Mouse (Mus musculus): Measurements from ENCODE around the gene Slc16a6. TPM values are rescaled to one million over a fixed set of nuclear protein-coding genes. Genes with fewer than 3 reads are reported as not detected.

The Slc16a6 gene
- polyA plus RNA-seq, 1 experiment from 2014 or later: 143 TPM

- no peaks in the 10 kb centered on the region for H3K9me3 ChIP-seq (ENCODE audit: control insufficient read depth)
- ATAC-seq: peak; percentile 64
- H3K9ac ChIP-seq (ENCODE audit: low read depth, low read length): no peak overlapping the region
- no peak for TF ChIP-seq CTCF (IDR thresholded peaks at IDR 0.05; ENCODE audit: low read depth)
- H3K27ac ChIP-seq (ENCODE audit: low read depth, low read length): no peak overlapping the region
- 56% methylated on average over 10 of the region's 10 CpGs for WGBS
- no peaks in the 10 kb centered on the region for H3K4me1 ChIP-seq (replicated peaks; ENCODE audit: control insufficient read depth, insufficient read depth, low read length)
- no peaks in the 10 kb centered on the region for H3K27me3 ChIP-seq (replicated peaks; ENCODE audit: control insufficient read depth, insufficient read depth, low read length)
- H3K4me2 ChIP-seq (replicated peaks; ENCODE audit: low read depth): no peak overlapping the region
- H3K36me3 ChIP-seq (ENCODE audit: control insufficient read depth, insufficient read depth): no peaks in the 10 kb centered on the region; the same call in 1 of the 2 replicates
- H3K4me3 ChIP-seq (ENCODE audit: low read depth, low read length): no peak overlapping the region
Measured at GRCm38 (mm10) chr11:109487991-109488684, 14.7 kb upstream of the Slc16a6 start.

- no peak overlapping the region for H3K4me3 ChIP-seq (ENCODE audit: low read depth, low read length)
- no peak for ATAC-seq
- 59% methylated on average over 1 of the region's 1 CpGs for WGBS
Measured at GRCm38 (mm10) chr11:109487111-109487510, 13.7 kb upstream of the Slc16a6 start.

DNA sequence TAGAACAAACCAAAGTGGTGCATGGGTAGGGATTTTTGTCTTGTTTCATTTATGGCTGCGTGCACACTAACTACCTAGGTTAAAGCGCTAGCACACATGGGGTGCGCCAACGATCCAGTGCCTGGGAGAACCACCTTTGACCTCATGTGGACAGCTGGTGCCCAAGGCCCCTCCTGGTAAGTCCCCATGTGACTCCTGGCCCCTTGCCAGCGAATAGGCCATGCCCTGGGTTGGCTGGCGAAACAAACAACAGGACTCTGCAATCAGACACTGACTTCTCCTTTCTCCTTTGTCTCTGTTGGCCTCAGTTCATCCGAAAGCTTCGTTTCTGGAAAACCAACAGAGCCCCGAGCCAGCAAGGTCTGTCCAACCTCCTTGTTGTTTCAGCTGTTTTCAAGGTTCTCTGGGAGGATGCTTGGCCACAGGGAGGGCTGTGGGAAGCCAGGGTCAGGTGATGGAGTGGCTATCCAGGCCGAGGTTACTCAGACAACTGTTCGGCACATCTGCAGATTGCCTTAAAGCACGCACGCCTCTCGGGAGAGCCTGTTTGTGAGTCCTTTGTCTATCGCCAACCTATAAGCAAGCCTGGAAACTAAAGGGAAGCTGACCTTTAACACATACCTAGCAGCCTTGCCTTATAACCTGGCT is 12.1 kb upstream of the Slc16a6 start:
- Histone ChIP-seq H3K4me1 (replicated peaks; ENCODE audit: control insufficient read depth, insufficient read depth, low read length) (0 out of 2 replicates have a peak, but pooled peaks cover 3% of the 10 kb centered on the region), H3K9ac (ENCODE audit: low read depth, low read length) (no peak overlapping the region), H3K36me3 (ENCODE audit: control insufficient read depth, insufficient read depth) (no peaks in the 10 kb centered on the region; the same call in 1 of the 2 replicates), H3K4me2 (replicated peaks; ENCODE audit: low read depth) (no peak overlapping the region), H3K27ac (ENCODE audit: low read depth, low read length) (peak overlapping the region; percentile 51; the same call in 1 of the 2 replicates), H3K9me3 (ENCODE audit: control insufficient read depth) (no peaks in the 10 kb centered on the region), H3K27me3 (replicated peaks; ENCODE audit: control insufficient read depth, insufficient read depth, low read length) (no peaks in the 10 kb centered on the region), H3K4me3 (ENCODE audit: low read depth, low read length) (no peak overlapping the region)
- no peak for TF ChIP-seq CTCF (IDR thresholded peaks at IDR 0.05; ENCODE audit: low read depth)
- WGBS: 78% methylated on average over 15 of the region's 15 CpGs
- peak; percentile 63 for ATAC-seq

More at GRCm38 (mm10) chr11:109487111-109487510, 13.7 kb upstream of the Slc16a6 start:
- no peaks in the 10 kb centered on the region for H3K27me3 ChIP-seq (replicated peaks; ENCODE audit: control insufficient read depth, insufficient read depth, low read length)
- no peaks in the 10 kb centered on the region for H3K9me3 ChIP-seq (ENCODE audit: control insufficient read depth)
- H3K27ac ChIP-seq (ENCODE audit: low read depth, low read length): no peak overlapping the region
- H3K9ac ChIP-seq (ENCODE audit: low read depth, low read length): no peak overlapping the region
- no peaks in the 10 kb centered on the region for H3K4me1 ChIP-seq (replicated peaks; ENCODE audit: control insufficient read depth, insufficient read depth, low read length)
- no peaks in the 10 kb centered on the region; the same call in 1 of the 2 replicates for H3K36me3 ChIP-seq (ENCODE audit: control insufficient read depth, insufficient read depth)
- H3K4me2 ChIP-seq (replicated peaks; ENCODE audit: low read depth): no peak overlapping the region
- no peak for TF ChIP-seq CTCF (IDR thresholded peaks at IDR 0.05; ENCODE audit: low read depth)

DNA sequence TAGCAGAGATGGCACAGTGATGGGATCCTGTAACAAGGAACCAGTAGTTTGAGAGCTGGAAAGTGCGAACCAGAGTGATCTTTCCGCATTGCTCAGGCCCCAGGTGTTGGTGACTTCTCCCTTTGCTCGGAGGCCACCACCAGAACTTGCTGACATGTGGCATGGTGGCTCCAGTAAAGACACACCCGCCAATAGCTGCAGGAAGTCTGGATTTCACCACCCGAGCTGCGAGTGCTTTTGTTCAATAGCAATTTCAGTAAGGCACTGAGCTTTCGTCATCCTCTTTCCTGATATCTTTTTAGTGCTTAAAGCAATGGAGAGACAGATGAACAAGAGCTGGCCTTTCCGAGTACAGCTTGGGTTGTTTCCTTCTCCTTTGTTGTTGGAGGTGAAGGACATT is 7.0 kb upstream of the Slc16a6 start:
- 41% methylated on average over 8 of the region's 8 CpGs for WGBS
- Histone ChIP-seq H3K27ac (ENCODE audit: low read depth, low read length) (peak overlapping the region; percentile 50), H3K4me1 (replicated peaks; ENCODE audit: control insufficient read depth, insufficient read depth, low read length) (peaks cover 10% of the 10 kb centered on the region; the same call in 1 of the 2 replicates), H3K36me3 (ENCODE audit: control insufficient read depth, insufficient read depth) (no peaks in the 10 kb centered on the region), H3K9ac (ENCODE audit: low read depth, low read length) (no peak overlapping the region), H3K4me2 (replicated peaks; ENCODE audit: low read depth) (no peak overlapping the region), H3K9me3 (ENCODE audit: control insufficient read depth) (no peaks in the 10 kb centered on the region), H3K27me3 (replicated peaks; ENCODE audit: control insufficient read depth, insufficient read depth, low read length) (no peaks in the 10 kb centered on the region), H3K4me3 (ENCODE audit: low read depth, low read length) (no peak overlapping the region)
- no peak for TF ChIP-seq CTCF (IDR thresholded peaks at IDR 0.05; ENCODE audit: low read depth)
- no peak; the same call in 1 of the 2 replicates for ATAC-seq

DNA sequence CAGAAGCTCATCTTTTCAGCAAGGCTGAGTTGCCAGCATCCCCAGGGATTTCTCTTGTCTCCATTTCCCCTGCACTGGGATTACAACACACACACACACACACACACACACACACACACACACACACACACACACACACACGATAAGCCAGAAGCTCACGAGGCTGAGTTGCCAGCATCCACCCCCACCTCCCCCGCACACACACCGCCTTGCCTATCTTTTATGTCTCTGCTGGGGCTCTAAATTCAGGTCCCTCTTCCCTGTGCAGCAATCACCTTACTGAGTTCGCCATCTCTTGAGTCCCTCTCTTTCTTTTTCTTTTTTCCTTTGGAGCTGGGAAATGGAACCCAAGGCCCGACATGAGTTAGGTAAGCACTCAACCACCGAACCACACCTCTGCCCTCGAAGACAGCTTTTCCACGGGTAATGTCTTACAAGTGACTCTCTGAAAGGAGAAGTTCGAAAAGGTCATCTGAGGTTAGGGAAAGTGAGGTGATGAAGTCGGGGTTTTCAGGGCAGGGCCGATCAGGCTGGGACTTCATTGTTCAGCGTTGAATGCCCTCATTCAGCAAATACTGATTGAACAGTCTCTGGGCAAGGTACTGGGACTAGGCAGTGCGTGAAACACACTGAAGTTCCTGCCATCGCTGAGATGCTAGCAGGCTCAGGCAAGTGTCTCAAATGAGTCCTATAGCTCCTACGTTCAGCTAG is 6.3 kb upstream of the Slc16a6 start:
- Histone ChIP-seq H3K9me3 (ENCODE audit: control insufficient read depth) (no peaks in the 10 kb centered on the region), H3K9ac (ENCODE audit: low read depth, low read length) (no peak overlapping the region), H3K4me1 (replicated peaks; ENCODE audit: control insufficient read depth, insufficient read depth, low read length) (peaks cover 10% of the 10 kb centered on the region; the same call in 1 of the 2 replicates), H3K4me2 (replicated peaks; ENCODE audit: low read depth) (no peak overlapping the region), H3K27me3 (replicated peaks; ENCODE audit: control insufficient read depth, insufficient read depth, low read length) (no peaks in the 10 kb centered on the region), H3K36me3 (ENCODE audit: control insufficient read depth, insufficient read depth) (no peaks in the 10 kb centered on the region), H3K27ac (ENCODE audit: low read depth, low read length) (peak overlapping the region; percentile 24; the same call in 1 of the 2 replicates), H3K4me3 (ENCODE audit: low read depth, low read length) (no peak overlapping the region)
- WGBS: 69% methylated on average over 16 of the region's 16 CpGs
- TF ChIP-seq CTCF (IDR thresholded peaks at IDR 0.05; ENCODE audit: low read depth): no peak
- ATAC-seq: no peak
